Mouse (Mus musculus): ENCODE measurements around the gene Srms. TPM values are rescaled to one million over a fixed set of nuclear protein-coding genes. Genes with fewer than 3 reads are reported as not detected.

The Srms gene
- polyA plus RNA-seq, 1 experiment from 2014 or later, result 0.22 TPM

GRCm38 (mm10) chr2:181240806-181241440 lies 27.9 kb upstream of the Srms start:
- no peak overlapping the region for H3K9ac ChIP-seq (ENCODE audit: low read depth, low read length)
- DNase-seq (ENCODE audit: low spot score), result no peak
- H3K4me3 ChIP-seq (ENCODE audit: low read depth, low read length), result no peak overlapping the region
- H3K27me3 ChIP-seq (ENCODE audit: control insufficient read depth, insufficient read depth, low read length), result no peaks in the 10 kb centered on the region
- H3K36me3 ChIP-seq (ENCODE audit: control insufficient read depth, insufficient read depth, low read length), result no peaks in the 10 kb centered on the region
- H3K4me2 ChIP-seq (replicated peaks; ENCODE audit: low read depth, low read length), result no peak overlapping the region
- ATAC-seq (ENCODE audit: low FRiP score), result no peak
- no peaks in the 10 kb centered on the region for H3K4me1 ChIP-seq (replicated peaks; ENCODE audit: control insufficient read depth, insufficient read depth, low read length)
- WGBS, result 94% methylated on average over 13 of the region's 13 CpGs
- H3K9me3 ChIP-seq (ENCODE audit: control insufficient read depth, low read length), result no peaks in the 10 kb centered on the region
- H3K27ac ChIP-seq (ENCODE audit: low read depth, low read length), result no peak overlapping the region

- Histone ChIP-seq H3K9me3 (ENCODE audit: control insufficient read depth, low read length) (no peaks in the 10 kb centered on the region), H3K4me3 (ENCODE audit: low read depth, low read length) (no peak overlapping the region), H3K36me3 (ENCODE audit: control insufficient read depth, insufficient read depth, low read length) (no peaks in the 10 kb centered on the region), H3K27ac (ENCODE audit: low read depth, low read length) (no peak overlapping the region), H3K9ac (ENCODE audit: low read depth, low read length) (no peak overlapping the region), H3K27me3 (ENCODE audit: control insufficient read depth, insufficient read depth, low read length) (no peaks in the 10 kb centered on the region), H3K4me1 (replicated peaks; ENCODE audit: control insufficient read depth, insufficient read depth, low read length) (no peaks in the 10 kb centered on the region), H3K4me2 (replicated peaks; ENCODE audit: low read depth, low read length) (no peak overlapping the region)
- ATAC-seq (ENCODE audit: low FRiP score), result no peak
- DNase-seq (ENCODE audit: low spot score), result no peak
- 96% methylated on average over 9 of the region's 9 CpGs for WGBS
These were observed 26.3 kb upstream of the Srms start for GRCm38 (mm10) chr2:181239261-181239660.

GRCm38 (mm10) chr2:181238861-181239260 lies 25.9 kb upstream of the Srms start:
- no peak overlapping the region for H3K27ac ChIP-seq (ENCODE audit: low read depth, low read length)
- H3K27me3 ChIP-seq (ENCODE audit: control insufficient read depth, insufficient read depth, low read length), result no peaks in the 10 kb centered on the region
- no peaks in the 10 kb centered on the region for H3K9me3 ChIP-seq (ENCODE audit: control insufficient read depth, low read length)
- H3K9ac ChIP-seq (ENCODE audit: low read depth, low read length), result no peak overlapping the region
- no peak overlapping the region for H3K4me3 ChIP-seq (ENCODE audit: low read depth, low read length)
- WGBS, result 61% methylated on average over 2 of the region's 2 CpGs
- H3K36me3 ChIP-seq (ENCODE audit: control insufficient read depth, insufficient read depth, low read length), result no peaks in the 10 kb centered on the region
- no peak overlapping the region for H3K4me2 ChIP-seq (replicated peaks; ENCODE audit: low read depth, low read length)
- no peaks in the 10 kb centered on the region for H3K4me1 ChIP-seq (replicated peaks; ENCODE audit: control insufficient read depth, insufficient read depth, low read length)
- no peak for ATAC-seq (ENCODE audit: low FRiP score)
- no peak for DNase-seq (ENCODE audit: low spot score)

- Histone ChIP-seq H3K4me2 (replicated peaks; ENCODE audit: low read depth, low read length) (no peak overlapping the region), H3K9me3 (ENCODE audit: control insufficient read depth, low read length) (no peaks in the 10 kb centered on the region), H3K27ac (ENCODE audit: low read depth, low read length) (no peak overlapping the region), H3K27me3 (ENCODE audit: control insufficient read depth, insufficient read depth, low read length) (no peaks in the 10 kb centered on the region), H3K9ac (ENCODE audit: low read depth, low read length) (no peak overlapping the region), H3K36me3 (ENCODE audit: control insufficient read depth, insufficient read depth, low read length) (no peaks in the 10 kb centered on the region), H3K4me1 (replicated peaks; ENCODE audit: control insufficient read depth, insufficient read depth, low read length) (no peaks in the 10 kb centered on the region), H3K4me3 (ENCODE audit: low read depth, low read length) (no peak overlapping the region)
- DNase-seq (ENCODE audit: low spot score) (no peak), ATAC-seq (ENCODE audit: low FRiP score) (no peak)
- 77% methylated on average over 10 of the region's 10 CpGs for WGBS
These were observed 25.2 kb upstream of the Srms start for GRCm38 (mm10) chr2:181238091-181238610.

GRCm38 (mm10) chr2:181237251-181238014 lies 24.4 kb upstream of the Srms start:
- WGBS, result 87% methylated on average over 17 of the region's 17 CpGs
- no peaks in the 10 kb centered on the region for H3K9me3 ChIP-seq (ENCODE audit: control insufficient read depth, low read length)
- DNase-seq (ENCODE audit: low spot score) (no peak), ATAC-seq (ENCODE audit: low FRiP score) (no peak)
- H3K9ac ChIP-seq (ENCODE audit: low read depth, low read length), result no peak overlapping the region
- H3K4me1 ChIP-seq (replicated peaks; ENCODE audit: control insufficient read depth, insufficient read depth, low read length), result no peaks in the 10 kb centered on the region
- no peak overlapping the region for H3K27ac ChIP-seq (ENCODE audit: low read depth, low read length)
- no peak overlapping the region for H3K4me3 ChIP-seq (ENCODE audit: low read depth, low read length)
- H3K36me3 ChIP-seq (ENCODE audit: control insufficient read depth, insufficient read depth, low read length), result no peaks in the 10 kb centered on the region
- H3K27me3 ChIP-seq (ENCODE audit: control insufficient read depth, insufficient read depth, low read length), result no peaks in the 10 kb centered on the region
- no peak overlapping the region for H3K4me2 ChIP-seq (replicated peaks; ENCODE audit: low read depth, low read length)

- Histone ChIP-seq H3K4me2 (replicated peaks; ENCODE audit: low read depth, low read length) (no peak overlapping the region), H3K36me3 (ENCODE audit: control insufficient read depth, insufficient read depth, low read length) (no peaks in the 10 kb centered on the region), H3K9me3 (ENCODE audit: control insufficient read depth, low read length) (no peaks in the 10 kb centered on the region), H3K27ac (ENCODE audit: low read depth, low read length) (no peak overlapping the region), H3K9ac (ENCODE audit: low read depth, low read length) (no peak overlapping the region), H3K4me3 (ENCODE audit: low read depth, low read length) (no peak overlapping the region), H3K4me1 (replicated peaks; ENCODE audit: control insufficient read depth, insufficient read depth, low read length) (no peaks in the 10 kb centered on the region), H3K27me3 (ENCODE audit: control insufficient read depth, insufficient read depth, low read length) (no peaks in the 10 kb centered on the region)
- WGBS, result 86% methylated on average over 23 of the region's 23 CpGs
- ATAC-seq (ENCODE audit: low FRiP score) (no peak), DNase-seq (ENCODE audit: low spot score) (no peak)
These were observed 22.9 kb upstream of the Srms start for GRCm38 (mm10) chr2:181235681-181236566.

GRCm38 (mm10) chr2:181234680-181235079 lies 21.7 kb upstream of the Srms start:
- Histone ChIP-seq H3K27ac (ENCODE audit: low read depth, low read length) (no peak overlapping the region), H3K4me3 (ENCODE audit: low read depth, low read length) (no peak overlapping the region), H3K36me3 (ENCODE audit: control insufficient read depth, insufficient read depth, low read length) (no peaks in the 10 kb centered on the region), H3K4me1 (replicated peaks; ENCODE audit: control insufficient read depth, insufficient read depth, low read length) (no peaks in the 10 kb centered on the region), H3K4me2 (replicated peaks; ENCODE audit: low read depth, low read length) (no peak overlapping the region), H3K27me3 (ENCODE audit: control insufficient read depth, insufficient read depth, low read length) (no peaks in the 10 kb centered on the region), H3K9me3 (ENCODE audit: control insufficient read depth, low read length) (no peaks in the 10 kb centered on the region), H3K9ac (ENCODE audit: low read depth, low read length) (no peak overlapping the region)
- DNase-seq (ENCODE audit: low spot score) (no peak), ATAC-seq (ENCODE audit: low FRiP score) (no peak)
- 95% methylated on average over 11 of the region's 11 CpGs for WGBS

GRCm38 (mm10) chr2:181233443-181233842 lies 20.5 kb upstream of the Srms start:
- no peaks in the 10 kb centered on the region for H3K4me1 ChIP-seq (replicated peaks; ENCODE audit: control insufficient read depth, insufficient read depth, low read length)
- WGBS, result 92% methylated on average over 15 of the region's 15 CpGs
- H3K9me3 ChIP-seq (ENCODE audit: control insufficient read depth, low read length), result no peaks in the 10 kb centered on the region
- no peak overlapping the region for H3K27ac ChIP-seq (ENCODE audit: low read depth, low read length)
- H3K4me2 ChIP-seq (replicated peaks; ENCODE audit: low read depth, low read length), result no peak overlapping the region
- H3K9ac ChIP-seq (ENCODE audit: low read depth, low read length), result no peak overlapping the region
- no peaks in the 10 kb centered on the region for H3K36me3 ChIP-seq (ENCODE audit: control insufficient read depth, insufficient read depth, low read length)
- DNase-seq (ENCODE audit: low spot score) (no peak), ATAC-seq (ENCODE audit: low FRiP score) (no peak)
- H3K27me3 ChIP-seq (ENCODE audit: control insufficient read depth, insufficient read depth, low read length), result no peaks in the 10 kb centered on the region
- no peak overlapping the region for H3K4me3 ChIP-seq (ENCODE audit: low read depth, low read length)

Measured in hindbrain, embryonic 11.5 days (tissue).